Mouse (Mus musculus): ENCODE results near the gene Fgf13.
A peak's percentile ranks its signal among the peaks of the same experiment; 100 is the strongest.

Fgf13 gene

DNA sequence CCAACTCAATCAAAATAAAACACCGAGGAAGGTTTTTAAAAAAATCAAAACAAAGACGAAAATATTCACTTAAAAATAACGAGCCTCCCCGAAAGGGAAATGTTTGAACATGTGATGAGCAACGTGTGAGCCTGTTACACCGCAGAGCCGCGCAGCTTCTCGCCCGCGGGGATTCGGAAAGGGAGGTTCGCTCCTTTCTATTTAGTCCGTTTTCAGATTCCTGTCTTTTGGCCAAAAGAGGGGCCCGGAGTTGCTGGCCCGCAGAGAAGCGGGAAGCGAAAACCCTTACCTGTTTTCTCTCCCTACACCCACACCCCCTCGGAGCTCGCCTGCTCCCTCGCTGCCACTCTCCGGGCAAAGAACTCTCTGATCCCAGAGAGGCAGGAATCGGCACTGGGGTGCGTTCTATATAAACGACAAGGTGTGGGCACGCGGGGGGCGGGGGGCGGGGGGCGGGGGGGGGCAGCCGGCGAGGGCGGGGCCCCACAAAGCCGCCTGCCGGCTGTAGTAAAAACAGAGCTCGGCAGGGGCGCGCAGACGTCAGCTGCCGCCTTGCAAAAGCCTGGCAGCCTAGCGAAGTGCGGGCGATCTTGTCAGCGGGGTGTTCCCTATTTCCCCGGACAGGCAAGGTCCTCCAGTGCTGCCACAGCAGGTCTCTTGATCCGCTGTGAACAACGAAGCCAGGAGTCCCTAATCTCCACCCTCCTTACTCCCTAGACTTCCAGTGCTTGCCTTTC, at the start of gene Fgf13:
Gene Fgf13 (minus strand): TSS at position 377 of the 737 bp plus-strand sequence.
- peak in 1 of 2 experiments; percentile 7 for DNase-seq

DNA sequence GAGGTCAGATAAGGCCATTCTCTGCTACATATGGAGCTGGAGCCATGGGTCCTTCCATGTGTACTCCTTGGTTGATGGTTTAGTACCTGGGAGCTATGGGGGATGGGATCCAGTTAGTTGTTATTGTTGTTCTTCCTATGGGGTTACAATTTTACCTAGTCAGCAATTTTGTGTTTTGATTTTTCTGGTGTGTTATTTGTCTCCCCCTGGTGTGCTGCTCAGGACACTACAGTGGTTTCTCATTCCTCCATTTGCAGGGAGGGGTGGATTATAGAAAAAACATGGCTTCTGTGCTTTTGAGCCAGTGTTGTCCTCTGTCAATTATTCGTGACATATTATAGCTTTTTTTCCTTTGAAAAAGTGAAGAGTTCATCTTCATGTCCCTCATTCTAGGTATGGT, 38.7 kb upstream of the Fgf13 start:
- peak in 1 of 2 experiments; percentile 1 for DNase-seq

DNA sequence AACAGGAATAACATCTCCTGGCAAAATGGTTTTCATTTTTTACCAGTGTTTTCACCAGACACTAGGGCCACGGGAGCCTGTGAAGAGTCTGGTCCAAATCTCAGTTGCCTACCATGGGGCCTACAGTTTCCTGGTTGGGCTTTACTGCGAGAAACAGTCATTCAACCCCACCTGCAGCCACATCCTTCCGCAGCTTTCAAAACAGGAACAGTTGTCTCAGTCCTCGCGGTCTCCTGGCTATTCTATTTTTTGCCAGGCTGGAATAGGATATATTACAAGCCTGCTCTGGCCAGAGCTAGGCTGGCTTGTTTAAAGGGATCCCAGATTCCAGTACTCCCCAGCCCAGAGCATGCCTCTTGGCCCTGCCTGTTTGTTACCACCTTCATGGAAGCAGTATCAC, 21.2 kb upstream of the Fgf13 start:
- DNase-seq = no peak

DNA sequence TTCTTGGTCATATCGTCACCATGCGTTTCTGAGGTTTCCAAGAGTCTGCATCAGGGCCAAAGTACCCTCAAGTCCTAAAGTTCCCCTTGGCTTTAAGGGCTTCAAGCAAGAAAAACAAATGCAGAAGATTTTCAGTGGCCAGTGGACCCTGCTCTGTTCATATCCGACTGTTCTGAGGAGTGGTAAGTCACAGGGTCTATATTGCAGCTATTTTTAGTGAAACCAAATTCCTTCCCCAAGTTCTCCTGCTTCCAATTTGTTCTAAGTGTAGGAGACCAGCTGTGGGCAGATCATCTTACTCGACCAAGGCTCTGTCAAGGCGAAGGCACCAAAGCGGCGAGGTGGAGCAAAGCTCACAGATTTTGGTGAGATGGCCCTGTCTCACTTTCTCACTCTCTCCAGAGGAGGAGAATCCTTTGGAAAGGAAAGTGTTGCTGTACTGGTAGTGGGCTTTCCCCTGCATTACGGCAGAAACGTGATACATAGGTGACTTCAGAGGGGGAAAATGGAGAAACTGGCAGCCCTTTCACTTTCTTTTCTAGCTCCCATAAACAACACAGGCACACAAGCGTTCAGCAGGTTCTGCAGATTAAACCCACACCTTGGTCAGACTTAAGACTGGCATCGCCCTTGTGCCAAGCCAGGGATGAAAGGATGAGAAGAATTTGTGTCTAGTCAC, 17.8 kb upstream of the Fgf13 start:
- no peak for DNase-seq

DNA sequence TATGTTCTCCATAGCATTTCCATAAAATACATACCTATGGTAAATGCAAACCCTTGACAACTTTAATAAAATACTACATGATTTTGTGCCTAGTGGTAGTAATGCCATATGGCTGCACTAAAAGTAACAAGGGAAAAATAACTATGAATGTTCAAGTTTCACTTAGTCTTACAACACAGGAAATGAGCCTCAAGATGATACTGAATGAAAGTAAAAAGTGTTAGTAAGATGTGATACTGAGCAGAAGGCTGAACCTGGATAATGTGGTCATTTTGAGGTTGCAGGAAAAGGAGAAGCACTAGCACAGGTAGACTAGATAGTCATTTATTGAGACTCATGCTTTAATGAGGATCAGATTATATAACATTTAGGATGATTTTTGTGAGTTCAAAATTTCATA, 16.2 kb upstream of the Fgf13 start:
- no peak for DNase-seq

DNA sequence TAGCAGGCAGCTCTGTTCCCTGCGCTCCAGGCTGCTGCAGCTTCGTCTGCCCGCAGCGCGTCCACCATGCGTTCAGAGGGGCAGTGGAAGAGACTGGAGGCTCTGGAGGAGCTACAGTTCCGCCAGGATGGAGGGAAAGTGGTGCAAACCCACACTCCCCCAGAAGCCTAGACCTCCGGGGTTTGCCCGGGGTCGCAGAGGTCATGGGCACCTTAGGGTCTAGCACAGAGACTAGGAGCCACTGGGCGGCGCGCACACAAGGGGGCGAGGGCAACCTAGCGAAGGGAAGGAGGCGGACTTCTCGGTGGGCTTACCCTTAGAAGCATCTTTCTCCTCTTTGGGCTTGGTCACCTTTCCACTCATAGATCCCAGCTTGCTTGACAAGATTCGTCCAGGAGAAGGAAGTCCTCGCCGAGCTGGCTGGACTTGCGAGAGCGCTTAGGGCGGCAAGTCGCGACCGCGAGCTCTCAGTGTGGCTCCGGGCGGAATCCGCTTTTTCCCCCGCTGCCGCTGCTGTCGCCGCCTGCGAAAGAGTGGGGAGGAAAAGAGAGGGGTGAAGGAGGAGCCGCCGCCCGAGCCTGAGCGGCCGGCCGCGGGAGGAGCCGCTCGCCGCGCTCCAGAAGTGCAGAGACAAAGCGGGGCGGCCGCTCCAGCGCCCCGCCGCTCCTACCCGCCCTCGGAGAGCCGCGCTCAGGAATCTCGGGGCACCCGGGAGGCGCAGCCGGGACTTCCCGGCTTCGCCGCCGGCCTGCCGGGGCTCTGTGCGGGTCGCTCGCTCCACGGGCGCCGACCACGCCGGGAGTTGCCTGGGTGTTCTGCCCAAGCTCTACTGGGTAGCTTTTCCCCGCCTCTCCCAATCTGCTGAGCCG, 811 bp downstream of the Fgf13 start:
- peak in 1 of 2 experiments; percentile 3 for DNase-seq

DNA sequence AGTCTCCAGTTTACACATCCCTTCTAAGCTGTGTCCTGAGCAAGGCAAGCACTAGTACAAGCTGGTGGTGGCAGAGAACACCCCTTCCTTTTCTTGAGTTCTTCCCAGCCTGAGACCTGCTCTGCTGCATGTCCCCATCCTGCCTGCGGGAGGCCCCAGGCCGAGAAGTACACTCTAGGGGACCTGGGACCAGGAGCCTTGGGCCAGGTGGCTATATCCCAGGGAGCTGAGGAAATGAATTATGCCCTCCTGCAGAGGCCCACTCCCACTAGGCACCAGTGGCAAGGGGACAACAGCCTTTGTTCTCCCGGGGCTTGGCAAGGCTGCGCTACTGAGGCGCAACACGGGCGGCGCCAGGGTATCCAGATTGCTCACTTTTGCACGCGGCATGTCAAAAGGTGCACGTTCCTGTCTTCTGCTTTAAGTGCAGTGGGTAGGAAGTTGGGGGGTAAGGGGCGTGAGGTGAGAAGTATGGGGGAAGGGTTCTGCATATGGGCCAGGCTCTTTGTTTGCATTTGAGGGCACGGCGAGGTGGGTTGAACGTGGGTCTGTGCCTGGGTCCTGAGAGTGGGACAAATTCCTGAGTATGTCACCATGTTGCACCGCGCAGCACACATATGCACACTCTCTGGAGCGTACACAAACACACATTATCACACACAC, 1.7 kb downstream of the Fgf13 start:
- no peak for DNase-seq

DNA sequence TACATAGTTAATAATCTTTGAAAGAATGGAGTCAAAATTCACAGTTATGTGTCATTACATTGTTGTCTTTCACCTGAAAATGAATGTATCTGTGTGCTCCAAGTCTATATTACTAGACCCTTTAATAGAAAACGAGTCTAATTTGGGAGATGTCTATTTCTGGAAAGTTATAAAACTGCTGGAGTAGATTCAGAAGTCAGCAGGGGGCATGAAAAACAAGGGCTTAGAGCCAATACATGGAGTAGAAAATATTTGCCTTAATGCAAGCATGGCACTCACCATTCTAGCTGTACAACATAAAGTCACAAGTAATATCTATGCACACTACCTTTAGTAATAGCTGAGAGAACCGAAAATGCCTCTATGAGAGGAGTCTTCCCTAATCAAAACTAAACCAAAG, 19.9 kb downstream of the Fgf13 start:
- DNase-seq = no peak

DNA sequence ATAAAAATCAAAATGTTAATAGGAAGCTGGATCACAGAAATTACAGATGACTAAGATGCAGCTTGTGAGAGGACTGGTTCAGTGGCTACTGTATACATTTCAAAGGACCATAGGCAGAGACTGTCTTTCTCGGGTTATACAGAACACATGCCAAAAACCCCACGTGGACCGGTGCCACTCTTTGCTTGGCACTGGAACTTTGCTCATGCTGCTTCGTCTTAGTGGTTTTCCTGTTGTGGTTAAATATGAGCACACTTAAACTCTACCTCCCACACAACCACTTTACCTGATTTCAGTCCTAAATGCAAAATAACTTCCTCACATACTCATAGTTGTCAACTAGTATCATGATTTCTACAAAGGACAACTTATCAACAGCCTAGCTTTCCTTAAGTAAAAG, 59.6 kb downstream of the Fgf13 start:
- no peak for DNase-seq

DNA sequence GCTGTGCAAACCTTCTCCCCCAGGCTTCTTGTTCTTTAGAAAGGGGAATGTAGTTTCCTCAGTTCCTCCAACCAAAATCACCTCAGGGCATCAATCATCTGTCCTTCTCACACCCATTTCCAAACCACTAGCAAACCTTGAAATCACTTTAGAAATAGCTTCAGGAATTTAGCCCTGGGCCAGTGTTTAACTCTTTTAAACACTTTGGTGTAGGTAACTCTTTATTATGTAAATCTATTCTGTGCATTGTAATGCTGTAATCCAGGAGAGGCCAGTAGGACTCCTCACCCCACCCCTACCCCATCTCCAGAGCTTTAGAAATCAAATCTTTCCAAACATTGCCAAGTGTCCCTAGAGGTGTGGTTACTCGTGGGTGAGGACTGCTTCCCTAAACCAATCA, 74.5 kb downstream of the Fgf13 start:
- no peak for DNase-seq

DNA sequence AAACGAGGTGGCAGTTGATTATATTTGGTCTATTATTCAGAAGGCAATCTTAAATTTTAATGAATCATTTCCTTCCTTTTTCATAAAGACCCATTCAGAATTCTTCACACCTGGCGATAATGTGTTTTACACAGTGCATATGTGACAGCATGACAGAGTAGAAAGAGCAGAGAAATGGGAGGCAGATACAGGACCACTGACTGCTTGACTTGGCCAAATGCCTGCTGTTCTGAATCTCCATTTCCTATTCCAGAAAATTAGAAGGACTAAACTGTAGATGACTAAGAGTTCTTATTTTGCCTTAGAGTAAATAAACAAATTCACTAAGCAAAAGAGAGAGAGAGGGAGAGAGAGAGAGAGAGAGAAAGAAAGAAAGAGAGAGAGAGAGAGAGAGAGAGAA, 82.4 kb downstream of the Fgf13 start:
- no peak for DNase-seq

DNA sequence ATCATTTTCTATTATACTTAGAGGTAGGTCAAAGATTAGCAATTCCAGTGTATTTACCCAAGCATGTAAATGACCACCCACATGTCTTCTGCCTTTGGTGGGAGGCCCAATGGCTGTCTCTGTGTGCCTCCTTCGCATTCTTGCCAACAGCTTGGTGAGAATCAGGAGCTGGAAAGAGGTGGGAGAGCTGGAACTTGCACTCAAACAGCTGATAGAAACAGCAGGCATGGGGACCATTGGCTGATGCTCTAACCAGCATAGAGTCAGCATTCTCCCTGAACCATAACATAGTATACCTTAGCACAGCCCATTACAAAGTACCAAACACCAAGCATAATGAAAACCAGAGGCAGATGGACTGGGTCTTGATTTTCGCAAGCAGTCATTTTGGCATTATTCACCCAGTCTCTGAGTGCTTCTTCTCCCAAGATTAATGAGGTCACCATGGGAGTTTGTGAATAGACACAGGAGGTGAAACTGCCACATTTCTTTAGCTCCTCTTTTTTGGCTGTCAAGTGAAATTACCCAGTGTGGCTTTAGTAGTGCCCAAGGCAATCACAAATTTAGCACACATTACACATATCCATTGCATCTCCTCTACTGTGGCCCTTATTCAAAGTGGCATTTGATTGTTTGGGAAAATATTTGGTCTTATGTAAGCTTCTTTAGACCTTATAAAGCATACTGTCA, 165.1 kb downstream of the Fgf13 start:
- no peak for DNase-seq

DNA sequence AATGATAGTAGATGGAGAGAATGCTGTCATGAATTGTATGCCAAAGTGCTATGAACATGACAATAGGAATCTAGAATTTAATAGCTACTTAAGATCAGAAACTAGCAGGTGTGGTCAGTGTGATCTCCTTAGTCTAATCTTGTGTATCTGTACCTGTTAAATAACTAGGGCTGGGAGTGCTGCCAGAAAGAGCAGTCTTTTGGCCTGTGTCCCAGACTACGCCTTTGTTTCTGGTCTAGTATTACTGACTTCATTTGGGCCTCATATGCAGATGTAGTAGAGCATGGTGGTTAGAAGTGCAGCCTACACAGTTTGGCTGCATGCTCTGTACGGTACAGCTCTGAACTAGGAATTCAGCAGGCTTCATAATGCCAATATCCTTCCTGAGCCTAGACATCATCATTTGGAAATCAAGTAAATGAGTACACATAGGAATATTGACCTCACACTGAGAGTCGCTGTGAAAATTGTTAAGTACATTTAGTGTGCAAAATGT, 276.9 kb downstream of the Fgf13 start:
- DNase-seq = peak; percentile 1 to 30

DNA sequence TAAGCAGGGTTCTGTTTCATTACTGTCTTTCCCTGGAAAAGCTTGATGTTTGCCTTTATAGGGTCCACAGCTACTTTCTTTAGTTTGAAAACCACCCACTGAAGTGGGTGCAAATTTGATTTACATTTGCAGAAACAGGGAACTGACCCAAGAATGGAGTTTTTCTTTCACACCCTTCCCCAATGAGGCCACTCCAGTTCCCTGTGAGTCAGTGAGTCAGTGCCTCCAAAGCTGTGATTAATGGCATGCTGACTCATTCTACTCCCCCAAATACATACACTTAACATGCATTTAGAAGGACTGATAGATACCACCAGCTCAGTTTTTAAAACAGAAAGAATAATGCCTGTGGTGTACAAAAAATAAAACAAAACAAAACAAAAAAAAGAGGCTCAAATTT, 316.3 kb downstream of the Fgf13 start:
- DNase-seq = no peak

DNA sequence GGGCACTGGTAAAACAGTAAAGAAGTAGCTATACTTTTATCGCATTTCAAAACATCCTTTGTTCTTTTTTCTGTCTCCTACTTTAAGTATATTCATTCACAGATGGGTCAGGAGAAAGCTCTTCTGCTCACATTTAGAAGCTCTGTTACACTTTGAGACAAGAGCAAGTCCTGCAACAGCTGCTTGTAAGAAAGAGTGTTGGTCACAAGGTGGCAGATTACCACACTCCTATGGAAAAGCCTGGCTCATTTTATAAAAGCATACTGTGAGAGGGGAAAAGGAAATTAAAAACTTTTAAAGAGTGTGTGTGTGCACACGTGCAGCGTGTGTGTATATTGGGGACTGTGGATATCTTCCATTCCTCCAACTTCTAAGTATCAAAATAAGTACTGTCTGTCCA, 324.1 kb downstream of the Fgf13 start:
- DNase-seq = no peak

DNA sequence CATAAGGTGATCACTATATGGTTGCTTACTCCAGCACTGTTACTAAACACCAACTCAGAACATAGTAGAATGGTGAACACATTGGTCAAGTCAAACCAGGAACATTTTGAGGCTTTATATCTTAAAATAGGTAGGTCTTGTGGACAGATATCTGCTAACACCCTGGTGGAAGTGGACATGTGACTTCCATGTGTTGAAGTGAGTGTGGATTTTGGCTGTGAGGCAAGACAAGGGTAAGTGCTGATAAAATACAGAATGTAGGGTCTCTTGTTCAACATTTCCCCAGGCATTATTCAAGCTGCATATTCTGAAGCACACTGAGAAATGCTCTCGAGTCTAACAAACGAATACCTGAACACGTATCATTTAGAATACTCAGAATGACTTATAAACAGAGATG, 324.7 kb downstream of the Fgf13 start:
- no peak for DNase-seq

DNA sequence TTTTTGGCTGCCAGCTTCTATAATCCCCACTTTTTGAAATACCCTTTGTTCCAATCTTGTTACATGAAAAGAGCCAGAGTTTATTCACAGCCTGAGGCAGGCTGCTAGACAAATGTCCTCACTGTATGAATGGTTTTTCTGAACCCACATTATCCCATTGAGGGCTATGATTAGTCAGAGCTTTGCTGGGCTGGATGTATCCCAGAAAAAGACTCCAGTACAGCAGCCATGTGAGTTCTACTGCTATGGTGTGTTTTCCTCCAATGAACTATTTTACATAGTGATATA, 326.5 kb downstream of the Fgf13 start:
- no peak for DNase-seq

DNA sequence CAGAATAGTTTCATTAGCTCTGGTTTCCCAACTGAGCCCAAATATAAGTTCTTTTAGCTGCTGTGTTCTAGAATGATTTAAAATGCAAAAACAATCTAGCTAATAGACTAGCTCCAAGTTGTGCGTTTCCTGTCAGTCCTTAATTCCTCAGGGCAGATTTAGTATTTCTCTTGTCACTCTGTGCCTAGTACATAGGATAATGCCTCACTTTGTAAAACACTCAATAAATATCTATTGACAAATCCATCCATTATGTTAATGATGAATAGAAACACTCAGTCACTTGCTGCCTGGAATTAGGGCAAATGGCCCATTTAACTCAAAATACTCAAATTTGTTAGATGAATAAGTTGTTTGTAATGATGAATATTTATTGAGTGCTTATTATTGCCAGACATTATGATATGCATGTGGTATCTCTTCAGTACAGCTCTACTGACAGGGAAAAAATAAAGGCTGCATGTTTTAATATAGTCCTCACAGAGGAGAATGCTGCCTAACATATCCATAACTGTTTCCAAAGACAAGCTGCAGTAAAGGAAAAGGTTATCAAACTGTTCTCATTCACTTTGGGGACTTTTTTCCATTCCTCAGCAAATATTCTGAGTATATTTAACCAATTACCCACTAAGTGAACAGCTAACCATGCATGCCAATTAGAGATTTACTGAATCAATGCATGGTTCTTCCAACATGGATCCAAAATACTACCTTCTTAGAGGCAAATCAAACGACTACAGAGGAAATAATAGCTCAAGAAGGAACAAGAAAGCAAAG, 327.0 kb downstream of the Fgf13 start:
- DNase-seq = no peak

DNA sequence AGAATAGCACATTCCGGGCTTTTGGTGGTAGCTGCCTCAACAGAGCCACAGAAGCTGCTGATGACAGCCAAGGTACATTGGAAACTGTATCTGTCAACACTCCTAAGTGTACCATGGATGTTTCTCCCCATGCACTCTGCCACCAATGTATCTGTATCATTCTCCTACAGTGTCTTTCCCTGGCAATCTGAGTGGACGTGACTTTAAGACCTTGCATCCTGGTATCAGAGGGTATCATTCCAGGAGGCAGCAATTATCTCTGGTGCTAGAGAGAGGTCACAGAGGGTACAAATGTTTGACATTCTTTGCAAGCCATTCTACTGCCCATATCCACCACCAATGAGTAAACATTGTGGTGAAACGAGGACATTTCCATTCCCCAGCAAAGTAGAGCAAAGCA, 347.2 kb downstream of the Fgf13 start:
- DNase-seq = no peak

DNA sequence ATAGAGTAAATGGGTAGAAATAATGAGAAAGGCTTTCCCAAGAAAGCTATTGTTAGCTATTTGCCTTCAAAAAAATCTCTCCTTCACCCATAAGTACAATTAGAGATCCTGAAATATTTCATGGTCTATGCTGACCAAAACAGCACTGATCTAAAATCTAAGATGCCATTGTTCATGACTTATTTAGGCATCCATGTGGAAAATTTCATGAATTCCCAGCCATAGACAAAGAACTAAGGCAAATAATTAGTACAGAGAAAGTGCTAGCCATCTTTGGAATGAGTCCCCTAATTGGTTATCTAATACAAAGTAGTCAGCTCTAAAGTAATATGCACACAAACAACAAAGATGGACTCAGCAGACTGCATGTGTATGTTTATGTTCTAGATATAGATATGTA, 366.7 kb downstream of the Fgf13 start:
- DNase-seq = no peak

DNA sequence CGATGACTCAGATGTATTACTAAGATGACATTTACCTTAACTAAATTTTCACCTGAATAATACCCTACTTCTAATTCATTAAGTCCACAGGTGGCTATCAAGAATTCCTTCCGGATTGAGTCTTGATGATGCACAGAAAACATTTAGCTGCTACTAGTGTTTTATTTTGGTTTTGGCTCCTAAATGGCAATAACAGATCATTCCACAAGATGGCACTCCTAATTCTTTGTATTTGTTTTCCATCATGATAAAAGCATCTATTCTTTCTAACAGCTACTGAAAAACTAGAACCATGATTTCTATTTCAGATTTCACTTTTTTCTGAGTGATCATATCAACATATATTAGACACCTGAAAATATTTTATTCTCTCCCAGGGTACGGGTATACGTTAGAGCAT, 373.7 kb downstream of the Fgf13 start:
- no peak for DNase-seq

DNA sequence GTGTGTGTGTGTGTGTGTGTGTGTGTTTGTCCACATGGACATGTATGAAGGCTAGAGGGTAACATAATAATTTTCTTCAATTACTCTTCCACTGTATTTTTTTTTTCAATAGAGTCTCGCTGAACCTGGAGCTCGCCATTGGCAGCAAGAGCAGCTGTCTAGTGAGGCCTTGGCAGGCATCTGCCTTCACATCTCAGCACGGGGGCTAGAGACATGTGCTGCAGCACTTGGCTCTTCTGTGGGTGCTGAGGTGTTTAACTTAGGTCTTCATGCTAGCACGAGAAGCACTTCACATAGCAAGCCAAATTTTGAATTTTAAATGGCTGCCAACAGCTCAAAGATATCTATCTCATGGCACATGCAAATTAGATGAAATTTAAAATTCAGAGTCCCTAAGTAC, 380.9 kb downstream of the Fgf13 start:
- DNase-seq = no peak

All from kidney, postnatal 36 days (tissue).